Mouse (Mus musculus) liver, adult 2 months (tissue): ENCODE results near the gene Krt80. TPM values are rescaled to one million over a fixed set of nuclear protein-coding genes. Genes with fewer than 3 reads are reported as not detected.
A peak's percentile ranks its signal among the peaks of the same experiment; 100 is the strongest.

Experiments
- DNase-seq: peaks from one replicate; pipeline ENCODE4 v3.0.0-alpha.2; 2011; ENCODE audit warnings: low read depth, low spot score; ENCODE audit errors: extremely low read depth
- H3K27ac ChIP-seq: fragments of 200-500 bp; replicated peaks from 2 replicates; pipeline ENCODE4 v1.5.1; 2012; ENCODE audit warnings: low read depth, mild to moderate bottlenecking, control low read depth, inconsistent platforms, low read length; ENCODE audit not compliant: insufficient read depth
- H3K27me3 ChIP-seq: fragments of 200-500 bp; 2 replicates; pipeline ENCODE4 v1.6.1; 2012; ENCODE audit warnings: mild to moderate bottlenecking, moderate library complexity, low read length, inconsistent platforms; ENCODE audit not compliant: control insufficient read depth, insufficient read depth
- H3K36me3 ChIP-seq: fragments of 200-500 bp; 2 replicates; pipeline ENCODE4 v1.6.1; 2012; ENCODE audit warnings: low read length, inconsistent platforms; ENCODE audit not compliant: control insufficient read depth, insufficient read depth
- H3K4me1 ChIP-seq: fragments of 200-500 bp; 2 replicates; pipeline ENCODE4 v1.6.1; 2011; ENCODE audit warnings: low read length; ENCODE audit not compliant: control insufficient read depth, insufficient read depth
- H3K4me3 ChIP-seq: fragments of 200-500 bp; 2 replicates; pipeline ENCODE4 v1.5.1; 2011; ENCODE audit warnings: low read depth, mild to moderate bottlenecking, control low read depth, low read length, moderate library complexity; ENCODE audit not compliant: insufficient read depth
- H3K79me2 ChIP-seq: fragments of 200-500 bp; 2 replicates; pipeline ENCODE4 v1.6.1; 2012; ENCODE audit warnings: inconsistent platforms, mild to moderate bottlenecking, low read length, moderate library complexity; ENCODE audit not compliant: control insufficient read depth, insufficient read depth
- H3K9ac ChIP-seq: fragments of 200-500 bp; 2 replicates; pipeline ENCODE4 v1.6.1; 2012; ENCODE audit warnings: low read depth, mild to moderate bottlenecking, control low read depth, inconsistent platforms, low read length
- CTCF ChIP-seq: fragments of 200-500 bp; IDR thresholded peaks from 2 replicates; pipeline ENCODE4 v1.5.1; 2011; ENCODE audit warnings: low read depth, low read length, control low read depth
- POLR2A ChIP-seq: fragments of 200-500 bp; IDR thresholded peaks from 2 replicates; pipeline ENCODE4 v1.6.1; 2011; ENCODE audit warnings: low read length, control low read depth; ENCODE audit not compliant: insufficient read depth; ENCODE audit errors: extremely low read depth
- WGBS: fragments of 180-500 bp; shearing (Covaris S2); methylation state at CpG from one replicate; pipeline ENCODE4 v1.1.7; 2018; 5-methylcytosine and 5-hydroxymethylcytosine counted together
- polyA plus RNA-seq: library from polyadenylated mRNA; depleted of rRNA; stranded (reverse); fragments of >200 nt; gene quantifications from 2 replicates; pipeline ENCODE4 v1.2.3, GENCODE M21; 2012
- total RNA-seq: library from RNA; depleted of rRNA; stranded (reverse); fragments of >200 nt; gene quantifications from 2 replicates; pipeline ENCODE4 v1.2.3, GENCODE M21; 2014

Krt80 gene
- total and polyA plus RNA-seq, 2 experiments: 0.09 to 0.46 TPM

- 84% methylated on average over 5 of the region's 5 CpGs for WGBS
- no peak overlapping the region for H3K4me3 ChIP-seq
Measured at GRCm38 (mm10) chr15:101392251-101392650, 22.3 kb upstream of the Krt80 start.

GRCm38 (mm10) chr15:101390203-101390602 is 20.2 kb upstream of the Krt80 start:
- no peaks in the 10 kb centered on the region for H3K36me3 ChIP-seq
- H3K9ac ChIP-seq: no peak overlapping the region
- no peaks in the 10 kb centered on the region for H3K4me1 ChIP-seq
- DNase-seq: no peak
- WGBS: 89% methylated on average over 5 of the region's 5 CpGs
- no peak for TF ChIP-seq CTCF
- TF ChIP-seq POLR2A: no peak
- H3K4me3 ChIP-seq: no peak overlapping the region
- no peak overlapping the region for H3K27ac ChIP-seq
- no peaks in the 10 kb centered on the region for H3K27me3 ChIP-seq
- no peaks in the 10 kb centered on the region for H3K79me2 ChIP-seq

More at GRCm38 (mm10) chr15:101392251-101392650, 22.3 kb upstream of the Krt80 start:
- Histone ChIP-seq H3K79me2 (no peaks in the 10 kb centered on the region), H3K27ac (no peak overlapping the region), H3K4me1 (no peaks in the 10 kb centered on the region), H3K36me3 (no peaks in the 10 kb centered on the region), H3K9ac (no peak overlapping the region), H3K27me3 (no peaks in the 10 kb centered on the region)
- no peak for DNase-seq
- TF ChIP-seq POLR2A: no peak

- no peaks in the 10 kb centered on the region for H3K27me3 ChIP-seq
- 42% methylated on average over 5 of the region's 5 CpGs for WGBS
- no peak overlapping the region for H3K9ac ChIP-seq
- H3K4me3 ChIP-seq: no peak overlapping the region
- no peaks in the 10 kb centered on the region for H3K79me2 ChIP-seq
- H3K36me3 ChIP-seq: no peaks in the 10 kb centered on the region
- TF ChIP-seq POLR2A: no peak
- TF ChIP-seq CTCF: peak; percentile 14; the same call in 1 of the 2 replicates
- no peak overlapping the region for H3K27ac ChIP-seq
- no peaks in the 10 kb centered on the region for H3K4me1 ChIP-seq
- DNase-seq: no peak
Measured at GRCm38 (mm10) chr15:101388034-101388541, 18.1 kb upstream of the Krt80 start.

- no peak for DNase-seq
- Histone ChIP-seq H3K4me3 (no peak overlapping the region), H3K79me2 (no peaks in the 10 kb centered on the region), H3K9ac (no peak overlapping the region), H3K36me3 (no peaks in the 10 kb centered on the region), H3K4me1 (no peaks in the 10 kb centered on the region), H3K27me3 (no peaks in the 10 kb centered on the region), H3K27ac (no peak overlapping the region)
- WGBS: 55% methylated on average over 3 of the region's 3 CpGs
- TF ChIP-seq POLR2A (no peak), CTCF (peak; percentile 42)
Measured at GRCm38 (mm10) chr15:101387176-101387575, 17.2 kb upstream of the Krt80 start.

GRCm38 (mm10) chr15:101385064-101385463 is 15.1 kb upstream of the Krt80 start:
- Histone ChIP-seq H3K4me1 (no peaks in the 10 kb centered on the region), H3K27ac (no peak overlapping the region), H3K36me3 (no peaks in the 10 kb centered on the region), H3K4me3 (no peak overlapping the region), H3K27me3 (no peaks in the 10 kb centered on the region), H3K79me2 (no peaks in the 10 kb centered on the region), H3K9ac (no peak overlapping the region)
- DNase-seq: no peak
- no peak for TF ChIP-seq POLR2A
- no peak for TF ChIP-seq CTCF
- WGBS: 81% methylated on average over 6 of the region's 6 CpGs

- H3K27ac ChIP-seq: no peak overlapping the region
- WGBS: 76% methylated on average over 7 of the region's 7 CpGs
- H3K4me1 ChIP-seq: no peaks in the 10 kb centered on the region
- DNase-seq: no peak
- no peaks in the 10 kb centered on the region for H3K36me3 ChIP-seq
- H3K27me3 ChIP-seq: no peaks in the 10 kb centered on the region
- H3K79me2 ChIP-seq: no peaks in the 10 kb centered on the region
- no peak overlapping the region for H3K4me3 ChIP-seq
- TF ChIP-seq POLR2A (no peak), CTCF (no peak)
- no peak overlapping the region for H3K9ac ChIP-seq
Measured at GRCm38 (mm10) chr15:101384610-101385009, 14.6 kb upstream of the Krt80 start.
